Mouse (Mus musculus) MEL (cell line): Measurements from ENCODE around the gene Commd9. TPM values are rescaled to one million over a fixed set of nuclear protein-coding genes. Genes with fewer than 3 reads are reported as not detected.
A peak's percentile ranks its signal among the peaks of the same experiment; 100 is the strongest.

Experiments
- DNase-seq: peaks from one replicate; pipeline ENCODE4 v3.0.0; 2011; ENCODE audit warnings: low read depth, low spot score
- H3K27ac ChIP-seq: 2 replicates; pipeline ENCODE4 v1.5.1; 2012; ENCODE audit warnings: low read depth, mild to moderate bottlenecking, control low read depth, low read length, moderate library complexity; ENCODE audit not compliant: control insufficient read depth
- H3K27me3 ChIP-seq, 2 experiments: fragments of 150-350 bp in 1 of 2; sonication (generic) in 1 of 2; 2 replicates each; pipeline ENCODE4 v1.6.1; 2012; ENCODE audit warnings: low read length in 2 of 2, mild to moderate bottlenecking in 2 of 2, improper control_type of control experiment in 1 of 2, moderate library complexity in 1 of 2; ENCODE audit not compliant: insufficient read depth in 2 of 2, control insufficient read depth in 1 of 2
- H3K36me3 ChIP-seq, 2 experiments: 2 replicates each; pipeline ENCODE4 v1.6.1; 2012 to 2014; ENCODE audit warnings: low read length in 2 of 2, improper control_type of control experiment in 1 of 2, inconsistent platforms in 1 of 2, mild to moderate bottlenecking in 1 of 2; ENCODE audit not compliant: insufficient read depth in 2 of 2, control insufficient read depth in 1 of 2
- H3K4me1 ChIP-seq, 2 experiments: fragments of 150-350 bp in 1 of 2; sonication (generic) in 1 of 2; 2 replicates each; pipeline ENCODE4 v1.6.1; 2012; ENCODE audit warnings: low read length in 2 of 2, improper control_type of control experiment in 1 of 2, mild to moderate bottlenecking in 1 of 2; ENCODE audit not compliant: insufficient read depth in 2 of 2, control insufficient read depth in 1 of 2
- H3K4me3 ChIP-seq, 2 experiments: fragments of 150-350 bp in 1 of 2; sonication (generic) in 1 of 2; 2 replicates each; pipeline ENCODE4 v1.5.1; 2012; ENCODE audit warnings: low read depth in 2 of 2, low read length in 2 of 2, mild to moderate bottlenecking in 2 of 2, moderate library complexity in 2 of 2, control low read depth in 1 of 2, improper control_type of control experiment in 1 of 2; ENCODE audit not compliant: control insufficient read depth in 1 of 2, insufficient read depth in 1 of 2
- H3K79me2 ChIP-seq: 2 replicates; pipeline ENCODE4 v1.6.1; 2012; ENCODE audit warnings: mild to moderate bottlenecking, low read length, moderate library complexity; ENCODE audit not compliant: control insufficient read depth, poor library complexity, insufficient read depth
- H3K9ac ChIP-seq: 2 replicates; pipeline ENCODE4 v1.6.1; 2012; ENCODE audit warnings: low read depth, mild to moderate bottlenecking, control low read depth, low read length, moderate library complexity; ENCODE audit not compliant: control insufficient read depth, poor library complexity, severe bottlenecking
- H3K9me3 ChIP-seq: fragments of 150-350 bp; sonication (generic); replicated peaks from 2 replicates; pipeline ENCODE4 v1.6.1; 2012; ENCODE audit warnings: mild to moderate bottlenecking, low read length, improper control_type of control experiment, moderate library complexity; ENCODE audit not compliant: insufficient read depth
- CHD1 ChIP-seq: IDR thresholded peaks from 2 replicates; pipeline ENCODE4 v1.6.1; 2012; ENCODE audit warnings: low read depth, mild to moderate bottlenecking, inconsistent platforms, low read length, improper control_type of control experiment
- CHD2 ChIP-seq: IDR thresholded peaks from 2 replicates; pipeline ENCODE4 v1.6.1; 2011; ENCODE audit warnings: low read length, improper control_type of control experiment
- CTCF ChIP-seq, 3 experiments: IDR thresholded peaks in 2 of 3; conservative IDR thresholded peaks in 1 of 3; 2 replicates each; pipeline ENCODE4 v1.5.1; 2011 to 2012; ENCODE audit warnings: low read length in 3 of 3, low read depth in 2 of 3, mild to moderate bottlenecking in 2 of 3, improper control_type of control experiment in 1 of 3, inconsistent platforms in 1 of 3, mixed read lengths in 1 of 3, moderate library complexity in 1 of 3; ENCODE audit not compliant: control insufficient read depth in 1 of 3, insufficient read depth in 1 of 3, poor library complexity in 1 of 3, severe bottlenecking in 1 of 3
- GABPA ChIP-seq: IDR thresholded peaks from 2 replicates; pipeline ENCODE4 v1.6.1; 2012; ENCODE audit warnings: low read depth, mild to moderate bottlenecking, inconsistent platforms, low read length, improper control_type of control experiment, moderate library complexity
- MAX ChIP-seq: IDR thresholded peaks from 2 replicates; pipeline ENCODE4 v1.6.1; 2011; ENCODE audit warnings: low read length, improper control_type of control experiment
- MAZ ChIP-seq: IDR thresholded peaks from 2 replicates; pipeline ENCODE4 v1.6.1; 2012; ENCODE audit warnings: low read depth, mild to moderate bottlenecking, inconsistent platforms, low read length, improper control_type of control experiment
- NELFE ChIP-seq: IDR thresholded peaks from 2 replicates; pipeline ENCODE4 v1.6.1; 2011; ENCODE audit warnings: low read depth, low read length, improper control_type of control experiment
- POLR2A ChIP-seq, 2 experiments: IDR thresholded peaks; 2 replicates each; pipeline ENCODE4 v1.6.1; 2011 to 2012; ENCODE audit warnings: low read length in 2 of 2, mild to moderate bottlenecking in 2 of 2, control low read depth in 1 of 2, improper control_type of control experiment in 1 of 2, low read depth in 1 of 2, moderate library complexity in 1 of 2; ENCODE audit not compliant: control insufficient read depth in 1 of 2, insufficient read depth in 1 of 2, poor library complexity in 1 of 2
- POLR2AphosphoS2 ChIP-seq: IDR thresholded peaks from 2 replicates; pipeline ENCODE4 v1.6.1; 2011; ENCODE audit warnings: low read length, improper control_type of control experiment
- RAD21 ChIP-seq: IDR thresholded peaks from 2 replicates; pipeline ENCODE4 v1.6.1; 2011; ENCODE audit warnings: mild to moderate bottlenecking, low read depth, low read length, improper control_type of control experiment
- SMC3 ChIP-seq: IDR thresholded peaks from 2 replicates; pipeline ENCODE4 v1.6.1; 2011; ENCODE audit warnings: low read depth, low read length, improper control_type of control experiment
- TAL1 ChIP-seq: IDR thresholded peaks from 2 replicates; pipeline ENCODE4 v1.6.1; 2012; ENCODE audit warnings: mild to moderate bottlenecking, inconsistent platforms, low read length, moderate library complexity, mixed read lengths
- TBP ChIP-seq: IDR thresholded peaks from 2 replicates; pipeline ENCODE4 v1.8.0; 2011; ENCODE audit warnings: low read depth, low read length, improper control_type of control experiment
- UBTF ChIP-seq: IDR thresholded peaks from 2 replicates; pipeline ENCODE4 v1.6.1; 2012; ENCODE audit warnings: low read depth, mild to moderate bottlenecking, inconsistent platforms, low read length, improper control_type of control experiment, moderate library complexity, borderline replicate concordance; ENCODE audit not compliant: insufficient read depth
- USF1 ChIP-seq: IDR thresholded peaks from 2 replicates; pipeline ENCODE4 v1.6.1; 2014; ENCODE audit warnings: low read depth, mild to moderate bottlenecking, inconsistent platforms, low read length, improper control_type of control experiment, moderate library complexity
- USF2 ChIP-seq, 2 experiments: IDR thresholded peaks; 2 replicates each; pipeline ENCODE4 v1.6.1; 2011 to 2012; ENCODE audit warnings: improper control_type of control experiment in 2 of 2, low read length in 2 of 2, borderline replicate concordance in 1 of 2, inconsistent platforms in 1 of 2, low read depth in 1 of 2, mild to moderate bottlenecking in 1 of 2; ENCODE audit not compliant: insufficient read depth in 1 of 2
- polyA plus RNA-seq, 2 experiments: library from polyadenylated mRNA; stranded (reverse) in 1 of 2; unstranded in 1 of 2; fragments of >175 nt in 1 of 2; fragments of >200 nt in 1 of 2; gene quantifications; 2 replicates each; pipeline versions ENCODE4 v1.2.1 to v1.2.4; 2012; ENCODE audit warnings: low replicate concordance in 2 of 2, low read depth in 1 of 2; ENCODE audit not compliant: insufficient read length in 2 of 2, insufficient read depth in 1 of 2, missing spikeins in 1 of 2
- total RNA-seq: library from RNA; depleted of rRNA; stranded (reverse); fragments of 300-350 nt; gene quantifications from 2 replicates; pipeline ENCODE4 v1.2.3, GENCODE M21; 2012

Commd9 gene
- total and polyA plus RNA-seq, 3 experiments: 57.6 to 62.8 TPM; not detected in 1

DNA sequence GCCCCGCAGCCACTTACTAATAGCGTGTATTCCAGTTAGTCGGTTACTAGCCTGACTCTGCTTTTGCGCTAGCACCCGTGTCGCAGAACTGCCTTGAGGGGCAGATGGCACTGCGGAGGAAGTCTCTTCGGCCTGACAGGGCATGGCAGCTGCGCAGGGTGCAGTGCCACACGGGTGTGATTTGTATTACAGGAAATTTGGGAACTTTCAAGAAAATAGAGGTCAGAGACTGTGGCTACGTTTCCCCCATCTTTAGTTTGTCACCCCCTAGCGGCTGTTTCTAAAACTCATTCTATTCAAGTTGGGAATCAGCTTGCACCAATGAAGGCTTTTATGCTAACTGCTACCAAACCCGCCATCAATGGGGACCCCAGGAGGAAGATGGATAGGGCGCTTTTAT is 14.9 kb upstream of the Commd9 start:
- TF ChIP-seq MAZ: no peak
- no peak for TF ChIP-seq TAL1
- TF ChIP-seq UBTF: no peak
- no peak for TF ChIP-seq CHD1
- no peak for TF ChIP-seq MAX
- no peak for TF ChIP-seq USF1
- no peak for TF ChIP-seq CHD2
- no peak for TF ChIP-seq POLR2AphosphoS2
- peak; percentile 53 for TF ChIP-seq RAD21
- no peak for TF ChIP-seq POLR2A (IDR thresholded peaks at IDR 0.05; ENCODE audit: control insufficient read depth in 1 of 2, insufficient read depth in 1 of 2, low read depth in 1 of 2, low read length in 2 of 2, poor library complexity in 1 of 2)
- TF ChIP-seq GABPA: no peak
- peak; percentile 69 for TF ChIP-seq SMC3
- peak; percentile 25 to 70 (median 53); a peak in 5 of 6 replicates for TF ChIP-seq CTCF (IDR thresholded peaks at IDR 0.05 in 2 of 3, conservative IDR thresholded peaks at IDR 0.05 in 1 of 3; ENCODE audit: control insufficient read depth in 1 of 3, insufficient read depth in 1 of 3, low read depth in 2 of 3, low read length in 3 of 3, poor library complexity in 1 of 3, severe bottlenecking in 1 of 3)
- TF ChIP-seq TBP: no peak
- TF ChIP-seq NELFE: no peak
- TF ChIP-seq, all 39 proteins: peak for 3
- no peak overlapping the region for H3K9ac ChIP-seq
- no peak overlapping the region for H3K4me3 ChIP-seq
- H3K79me2 ChIP-seq: no peaks in the 10 kb centered on the region
- H3K27me3 ChIP-seq: no peaks in the 10 kb centered on the region; a peak in 4 of 4 replicates
- no peaks in the 10 kb centered on the region for H3K9me3 ChIP-seq
- no peak overlapping the region for H3K27ac ChIP-seq
- no peaks in the 10 kb centered on the region for H3K36me3 ChIP-seq
- peak; percentile 58 for DNase-seq
- H3K4me1 ChIP-seq: no peaks in the 10 kb centered on the region

DNA sequence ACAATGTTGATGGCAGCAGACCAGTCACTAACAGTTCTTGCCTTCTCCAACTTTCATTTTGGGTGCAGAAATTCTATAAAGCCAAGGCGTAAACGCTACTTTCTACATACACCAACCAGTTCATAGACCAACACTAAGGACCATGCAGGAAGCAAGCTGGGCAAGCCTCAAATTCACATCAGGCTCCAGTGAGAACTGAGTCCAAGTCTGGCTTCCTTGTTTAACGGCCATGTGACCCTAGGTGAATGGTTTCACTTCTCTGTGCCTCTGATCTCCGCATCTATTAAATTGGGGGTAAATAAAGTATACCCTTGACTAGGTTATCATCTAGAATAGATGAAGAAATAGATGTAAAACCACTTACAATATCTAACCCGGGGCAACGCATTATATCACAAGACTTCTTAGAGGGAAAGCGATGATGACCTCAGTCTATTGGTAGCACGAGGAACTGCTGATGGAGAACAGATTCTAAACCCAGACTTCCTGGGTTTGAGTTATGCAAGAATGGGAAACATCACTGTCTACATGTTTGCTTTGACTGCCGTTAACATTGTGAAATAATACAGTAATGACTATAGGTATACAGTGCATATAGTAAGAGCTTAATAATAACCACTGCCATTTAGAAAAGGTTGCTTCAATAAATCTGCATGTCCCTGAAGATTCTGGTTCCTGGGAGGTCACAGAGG is 4.4 kb upstream of the Commd9 start:
- no peak overlapping the region for H3K4me3 ChIP-seq
- TF ChIP-seq USF2 (IDR thresholded peaks at IDR 0.05; ENCODE audit: borderline replicate concordance in 1 of 2, insufficient read depth in 1 of 2, low read depth in 1 of 2, low read length in 2 of 2) (no peak), CHD1 (no peak)
- TF ChIP-seq, all 39 proteins: peak for 0
- no peak overlapping the region for H3K9ac ChIP-seq
- peaks cover 0 to 7% of the 10 kb centered on the region in 2 experiments; a peak in 2 of 4 replicates for H3K4me1 ChIP-seq
- H3K27ac ChIP-seq: no peak overlapping the region
- H3K9me3 ChIP-seq: no peaks in the 10 kb centered on the region
- no peak for DNase-seq
- H3K27me3 ChIP-seq: peaks cover 5 to 20% of the 10 kb centered on the region in 2 experiments; a peak in 3 of 4 replicates
- H3K79me2 ChIP-seq: no peaks in the 10 kb centered on the region
- peaks cover 0 to 3% of the 10 kb centered on the region in 2 experiments; a peak in 1 of 4 replicates for H3K36me3 ChIP-seq
